Mouse (Mus musculus) hindbrain, postnatal 0 days (tissue): ENCODE measurements at regions not wholly inside any gene's neighbourhood (a gene's known extent, or its start where the extent isn't known, plus 50 kb on each side); places are given as distances from the start of the nearest gene placed in this dataset.
"Not testable (repeated sequence)": the region's sequence is repeated elsewhere in the genome, so short reads cannot be mapped to it uniquely, and the experiment has no call there.

Source experiments
- ATAC-seq: fragments of 200-750 bp; cut with Nextera tagmentation; 2 replicates; pipeline ENCODE4 v1.8.0; 2017; ENCODE audit warnings: mild to moderate bottlenecking, moderate TSS enrichment, moderate library complexity
- DNase-seq: peaks from one replicate; pipeline ENCODE4 v3.0.0-alpha.2; 2015; ENCODE audit warnings: low spot score
- H3K27ac ChIP-seq: fragments of 300-500 bp; sonication (generic); 2 replicates; pipeline ENCODE4 v1.5.1; 2014; ENCODE audit warnings: mild to moderate bottlenecking
- H3K27me3 ChIP-seq: fragments of 300-500 bp; sonication (generic); 2 replicates; pipeline ENCODE4 v1.6.1; 2014; ENCODE audit warnings: low read length, mixed read lengths; ENCODE audit not compliant: insufficient read depth
- H3K36me3 ChIP-seq: fragments of 300-500 bp; sonication (generic); 2 replicates; pipeline ENCODE4 v1.6.1; 2014; ENCODE audit warnings: low read length, mixed read lengths; ENCODE audit not compliant: insufficient read depth
- H3K4me1 ChIP-seq: fragments of 300-500 bp; sonication (generic); 2 replicates; pipeline ENCODE4 v1.6.1; 2014; ENCODE audit warnings: antibody characterized with exemption, low read length, mixed read lengths; ENCODE audit not compliant: insufficient read depth
- H3K4me2 ChIP-seq: fragments of 300-500 bp; sonication (generic); 2 replicates; pipeline ENCODE4 v1.6.1; 2014; ENCODE audit warnings: low read depth, mild to moderate bottlenecking, low read length, moderate library complexity, mixed read lengths
- H3K4me3 ChIP-seq: fragments of 300-500 bp; sonication (generic); 2 replicates; pipeline ENCODE4 v1.5.1; 2014; ENCODE audit warnings: low read length
- H3K9ac ChIP-seq: fragments of 300-500 bp; sonication (generic); replicated peaks from 2 replicates; pipeline ENCODE4 v1.6.1; 2014; ENCODE audit warnings: mild to moderate bottlenecking, low read length, moderate library complexity, mixed read lengths
- H3K9me3 ChIP-seq: fragments of 300-500 bp; sonication (generic); 2 replicates; pipeline ENCODE4 v1.6.1; 2016; ENCODE audit warnings: low read length, mixed read lengths
- CTCF ChIP-seq: IDR thresholded peaks from 2 replicates; pipeline ENCODE4 v1.5.1; 2016; ENCODE audit warnings: antibody characterized with exemption, control low read depth, low read depth
- WGBS: fragments of 180-500 bp; shearing (Covaris S2); extraction: QIAGEN DNeasy Blood & Tissue Kit; methylation state at CpG from one replicate; pipeline ENCODE4 v1.1.7; 2014; 5-methylcytosine and 5-hydroxymethylcytosine counted together

DNA sequence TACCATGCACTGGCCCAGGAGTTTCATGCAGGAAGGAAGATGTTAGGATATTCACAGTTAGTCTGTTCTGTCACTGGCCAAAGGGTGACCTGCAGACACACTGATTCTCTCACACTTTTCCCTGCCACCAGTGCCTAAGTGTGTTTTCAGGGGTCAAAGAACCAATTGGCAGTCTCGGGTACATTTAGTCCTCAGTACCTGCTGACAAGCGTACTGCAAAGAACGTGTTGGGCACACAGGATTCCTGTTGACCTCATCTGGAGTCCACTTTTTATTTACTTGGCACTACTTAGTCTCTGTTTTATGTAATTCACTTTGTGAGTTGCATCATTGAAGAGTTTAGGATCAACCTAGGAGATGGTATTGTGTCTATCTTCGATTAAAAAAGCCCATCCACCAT lies 579.8 kb downstream of the Fam19a2 start:
- 89% methylated on average over 4 of the region's 4 CpGs for WGBS
- no peak for DNase-seq
- ATAC-seq: no peak
- H3K4me2 ChIP-seq: no peak overlapping the region
- H3K36me3 ChIP-seq: no peaks in the 10 kb centered on the region
- H3K9me3 ChIP-seq: no peaks in the 10 kb centered on the region
- no peak overlapping the region for H3K27ac ChIP-seq
- no peaks in the 10 kb centered on the region for H3K27me3 ChIP-seq
- TF ChIP-seq CTCF: no peak
- no peak overlapping the region for H3K9ac ChIP-seq
- H3K4me3 ChIP-seq: no peak overlapping the region
- H3K4me1 ChIP-seq: no peaks in the 10 kb centered on the region

DNA sequence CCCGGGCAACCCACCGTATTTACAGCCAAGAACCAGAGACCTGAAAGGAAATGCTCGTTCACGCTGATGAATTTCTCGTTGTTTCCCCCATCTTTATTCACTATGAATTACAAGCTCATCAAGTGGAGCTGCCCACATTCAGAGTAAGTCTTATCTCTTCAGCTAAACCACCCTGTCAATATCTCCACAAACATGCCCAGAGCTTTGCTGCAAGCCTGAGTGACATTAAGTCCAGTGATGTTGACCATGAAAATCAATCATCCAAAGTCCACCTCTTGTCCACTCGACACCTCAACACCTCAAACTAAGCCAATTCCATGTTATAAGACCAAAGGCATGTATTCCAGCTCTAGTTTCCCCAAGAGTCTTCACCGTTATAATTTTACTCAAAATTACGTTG lies 582.8 kb downstream of the Fam19a2 start:
- no peak overlapping the region for H3K4me2 ChIP-seq
- H3K9ac ChIP-seq: no peak overlapping the region
- no peaks in the 10 kb centered on the region for H3K4me1 ChIP-seq
- ATAC-seq (no peak), DNase-seq (no peak)
- H3K36me3 ChIP-seq: no peaks in the 10 kb centered on the region
- H3K9me3 ChIP-seq: no peaks in the 10 kb centered on the region
- H3K4me3 ChIP-seq: no peak overlapping the region
- no peak for TF ChIP-seq CTCF
- H3K27me3 ChIP-seq: no peaks in the 10 kb centered on the region
- H3K27ac ChIP-seq: no peak overlapping the region
- 69% methylated on average over 8 of the region's 8 CpGs for WGBS

DNA sequence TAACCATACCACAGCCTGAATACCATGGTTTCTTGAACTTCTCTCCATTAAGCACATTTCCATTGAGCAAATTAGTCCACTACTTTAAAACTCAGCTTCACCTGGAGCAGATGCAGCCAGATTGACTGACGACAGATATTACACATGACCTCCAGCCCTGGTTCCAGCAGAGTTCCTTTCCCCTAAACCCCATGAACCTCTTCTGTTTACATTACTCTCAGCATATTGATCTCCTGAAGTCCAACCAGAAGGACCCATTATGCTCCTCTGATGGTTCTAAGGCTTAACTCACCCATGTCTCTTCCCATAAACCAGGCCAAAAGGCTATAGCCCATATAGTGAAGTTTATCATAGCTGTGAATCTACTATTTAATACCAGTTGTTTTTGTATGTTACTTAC lies 584.8 kb downstream of the Fam19a2 start:
- TF ChIP-seq CTCF: no peak
- Histone ChIP-seq H3K4me2 (no peak overlapping the region), H3K27me3 (no peaks in the 10 kb centered on the region), H3K4me3 (no peak overlapping the region), H3K9ac (no peak overlapping the region), H3K9me3 (no peaks in the 10 kb centered on the region), H3K36me3 (no peaks in the 10 kb centered on the region), H3K4me1 (no peaks in the 10 kb centered on the region), H3K27ac (no peak overlapping the region)
- DNase-seq (no peak), ATAC-seq (no peak)
- 76% methylated on average over 1 of the region's 1 CpGs for WGBS

DNA sequence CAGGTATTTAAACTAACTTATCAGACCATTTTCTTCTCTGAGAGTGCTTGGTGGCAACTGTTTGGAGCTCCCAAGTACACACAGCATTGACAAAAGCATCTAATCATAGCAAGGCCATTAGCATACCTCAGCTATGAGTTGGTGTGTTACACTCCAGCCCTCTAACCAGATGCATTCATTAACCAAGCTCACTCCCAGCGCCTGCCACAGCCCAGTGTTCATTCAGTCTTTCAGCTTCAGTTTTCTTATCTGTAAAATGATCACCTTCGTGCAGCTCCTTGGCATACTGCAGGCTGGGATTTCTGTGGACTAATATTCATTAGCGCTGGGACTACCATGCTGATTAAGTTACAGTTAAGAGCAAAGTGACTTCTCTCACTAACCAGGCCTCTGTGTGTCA lies 611.7 kb downstream of the Fam19a2 start:
- no peak overlapping the region for H3K27ac ChIP-seq
- H3K4me3 ChIP-seq: no peak overlapping the region
- DNase-seq (no peak), ATAC-seq (no peak)
- no peaks in the 10 kb centered on the region for H3K4me1 ChIP-seq
- no peak overlapping the region for H3K4me2 ChIP-seq
- TF ChIP-seq CTCF: no peak
- H3K36me3 ChIP-seq: no peaks in the 10 kb centered on the region
- H3K9me3 ChIP-seq: no peaks in the 10 kb centered on the region
- 60% methylated on average over 3 of the region's 3 CpGs for WGBS
- H3K27me3 ChIP-seq: no peaks in the 10 kb centered on the region
- no peak overlapping the region for H3K9ac ChIP-seq

DNA sequence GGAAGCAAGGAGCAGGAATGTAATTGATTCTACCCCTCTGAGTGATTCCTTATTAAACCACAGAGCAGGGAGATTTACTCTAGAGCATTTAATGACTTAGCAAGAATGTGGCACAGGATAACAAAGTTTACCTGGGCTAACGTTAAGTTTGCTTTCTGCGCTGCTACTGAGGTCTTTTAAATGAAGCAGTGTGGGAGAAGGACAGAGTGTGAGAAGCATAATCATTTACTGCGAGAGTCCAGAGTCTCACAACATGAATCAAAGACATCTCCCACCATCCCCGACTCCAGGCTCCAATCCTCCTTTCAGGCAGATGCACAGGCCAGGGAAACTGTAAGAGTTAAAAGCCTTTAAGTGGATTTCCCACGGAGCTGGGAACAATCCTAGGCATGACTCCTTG lies 612.1 kb downstream of the Fam19a2 start:
- H3K27me3 ChIP-seq: no peaks in the 10 kb centered on the region
- no peaks in the 10 kb centered on the region for H3K4me1 ChIP-seq
- no peak overlapping the region for H3K4me2 ChIP-seq
- WGBS: 56% methylated on average over 5 of the region's 5 CpGs
- H3K9ac ChIP-seq: no peak overlapping the region
- DNase-seq: no peak
- no peak overlapping the region for H3K27ac ChIP-seq
- no peaks in the 10 kb centered on the region for H3K36me3 ChIP-seq
- no peak for TF ChIP-seq CTCF
- no peak for ATAC-seq
- no peaks in the 10 kb centered on the region for H3K9me3 ChIP-seq
- H3K4me3 ChIP-seq: no peak overlapping the region

DNA sequence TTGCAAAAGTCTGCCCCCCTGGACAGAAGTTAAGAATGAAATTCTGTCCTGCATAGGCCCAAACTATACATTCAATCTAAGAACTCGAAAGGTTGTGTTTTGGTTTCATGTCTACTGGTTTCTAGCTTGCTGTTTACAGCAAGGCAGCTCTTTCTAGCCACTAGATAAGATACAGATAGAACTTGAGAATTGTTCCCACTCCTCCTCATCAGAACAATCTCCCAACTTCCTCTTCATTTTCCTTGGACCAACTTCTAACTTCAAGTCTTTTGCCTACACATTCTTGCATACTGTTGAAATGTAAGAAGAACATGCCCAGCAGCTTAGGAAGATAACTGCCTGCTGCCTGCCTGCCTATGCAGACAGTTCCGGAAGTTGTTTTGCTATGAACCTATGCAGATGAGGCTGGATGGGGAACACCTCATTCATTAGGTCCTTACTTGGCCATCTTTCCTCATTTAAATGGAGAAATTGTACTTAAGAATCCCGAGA lies 624.9 kb downstream of the Fam19a2 start:
- TF ChIP-seq CTCF: no peak
- no peak for ATAC-seq

DNA sequence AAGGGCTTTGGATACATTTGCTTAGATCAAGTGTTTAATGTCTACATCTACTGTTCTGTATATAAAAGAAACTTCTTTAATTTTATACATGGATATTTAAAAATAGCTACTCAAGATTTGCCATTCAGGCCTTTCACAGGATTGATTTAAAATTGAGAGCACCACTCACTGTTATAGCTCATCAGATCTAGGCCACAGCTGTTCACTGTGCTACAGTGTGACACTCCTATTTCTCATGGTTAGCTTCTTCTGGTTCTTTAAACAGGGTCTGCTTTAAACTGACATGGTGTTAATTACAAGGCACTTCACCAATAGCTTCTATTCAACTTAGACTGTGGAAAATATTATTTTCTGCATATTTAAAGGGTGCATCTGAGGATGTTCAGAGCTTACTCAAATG lies 655.3 kb downstream of the Fam19a2 start:
- no peak overlapping the region for H3K9ac ChIP-seq
- DNase-seq: no peak
- H3K36me3 ChIP-seq: no peaks in the 10 kb centered on the region
- TF ChIP-seq CTCF: no peak
- H3K4me2 ChIP-seq: no peak overlapping the region
- H3K27ac ChIP-seq: no peak overlapping the region
- no peak for ATAC-seq
- H3K9me3 ChIP-seq: no peaks in the 10 kb centered on the region
- no peaks in the 10 kb centered on the region for H3K4me1 ChIP-seq
- H3K27me3 ChIP-seq: no peaks in the 10 kb centered on the region
- H3K4me3 ChIP-seq: no peak overlapping the region

More for the DNA sequence above, 624.9 kb downstream of the Fam19a2 start:
- Histone ChIP-seq H3K4me2 (no peak overlapping the region), H3K27ac (no peak overlapping the region), H3K4me3 (no peak overlapping the region), H3K9me3 (no peaks in the 10 kb centered on the region), H3K9ac (no peak overlapping the region), H3K4me1 (no peaks in the 10 kb centered on the region), H3K27me3 (no peaks in the 10 kb centered on the region), H3K36me3 (no peaks in the 10 kb centered on the region)
- no peak for DNase-seq
- 82% methylated on average over 3 of the region's 3 CpGs for WGBS

DNA sequence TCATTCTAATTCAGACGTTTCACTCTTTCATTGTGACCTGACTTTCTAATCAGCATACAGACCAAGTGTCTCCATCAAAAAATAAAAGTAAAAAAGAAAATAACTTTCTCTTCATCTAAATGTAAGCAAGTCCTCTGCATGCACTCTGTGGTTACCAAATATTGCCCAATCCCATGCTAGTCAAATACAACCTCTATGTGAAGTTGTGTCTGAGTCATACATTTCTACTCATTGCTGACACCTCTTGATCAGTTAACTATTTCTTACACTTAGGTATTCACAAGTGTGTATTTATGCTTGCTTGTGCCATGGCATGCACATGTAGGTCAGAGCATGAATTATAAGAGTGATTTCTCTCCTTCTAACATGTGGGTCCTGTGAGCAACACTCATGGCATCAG lies 666.2 kb downstream of the Fam19a2 start:
- no peaks in the 10 kb centered on the region for H3K4me1 ChIP-seq
- TF ChIP-seq CTCF: no peak
- 49% methylated on average over 1 of the region's 1 CpGs for WGBS

DNA sequence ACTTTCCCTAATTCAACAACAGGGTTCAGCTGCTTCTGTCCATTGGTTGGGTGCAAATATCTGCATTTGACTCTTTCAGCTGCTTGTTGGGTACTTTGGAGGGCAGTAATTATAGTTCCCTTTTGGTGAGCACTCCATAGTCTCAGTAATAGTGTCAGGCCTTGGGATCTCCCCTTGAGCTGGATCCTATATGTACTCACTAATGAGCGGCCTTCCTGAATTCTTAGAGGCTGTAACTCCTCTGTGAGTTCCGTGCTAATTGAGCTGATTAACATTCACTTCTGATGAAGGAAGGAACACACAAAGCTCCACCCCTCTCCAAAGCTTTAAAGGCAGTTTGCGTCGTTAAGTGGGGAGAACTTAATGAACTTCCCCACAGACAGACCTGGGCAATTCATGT lies 674.9 kb downstream of the Fam19a2 start:
- not testable (repeated sequence) for H3K4me1 ChIP-seq, H3K9me3 ChIP-seq, DNase-seq, H3K4me2 ChIP-seq, H3K9ac ChIP-seq, ATAC-seq, H3K36me3 ChIP-seq, H3K27ac ChIP-seq, H3K4me3 ChIP-seq, H3K27me3 ChIP-seq
- WGBS: 81% methylated on average over 4 of the region's 4 CpGs

More for the DNA sequence above, 666.2 kb downstream of the Fam19a2 start:
- Histone ChIP-seq H3K4me2 (no peak overlapping the region), H3K9ac (no peak overlapping the region), H3K36me3 (no peaks in the 10 kb centered on the region), H3K27me3 (no peaks in the 10 kb centered on the region), H3K4me3 (no peak overlapping the region), H3K9me3 (no peaks in the 10 kb centered on the region), H3K27ac (no peak overlapping the region)
- ATAC-seq (no peak), DNase-seq (no peak)
